Mouse (Mus musculus): ENCODE measurements around the gene Mmp10. TPM values are rescaled to one million over a fixed set of nuclear protein-coding genes. Genes with fewer than 3 reads are reported as not detected.

Mmp10 gene
- not detected for total RNA-seq (2022)

DNA sequence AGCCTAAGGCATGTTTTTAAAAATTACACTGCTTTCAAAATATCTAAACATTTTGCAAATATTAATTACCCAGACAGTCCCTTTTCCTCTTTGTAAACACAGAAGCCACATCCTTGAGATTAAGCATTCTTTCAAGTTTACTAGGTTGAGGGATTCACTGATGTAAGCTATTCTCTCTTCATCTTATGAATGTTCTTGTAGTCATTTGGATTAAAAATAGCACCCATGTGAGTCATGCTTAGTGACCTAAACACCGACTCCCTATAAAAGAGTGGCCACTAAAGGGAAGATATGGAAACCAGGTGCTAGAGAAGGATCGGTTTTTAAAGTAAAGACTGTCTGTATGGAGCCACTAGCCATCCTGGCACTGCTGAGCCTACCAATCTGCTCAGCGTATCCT is at the start of gene Mmp10:
Gene Mmp10 (plus strand): TSS at position 302 of the 400 bp plus-strand sequence.
- DNase-seq, result no peak

DNA sequence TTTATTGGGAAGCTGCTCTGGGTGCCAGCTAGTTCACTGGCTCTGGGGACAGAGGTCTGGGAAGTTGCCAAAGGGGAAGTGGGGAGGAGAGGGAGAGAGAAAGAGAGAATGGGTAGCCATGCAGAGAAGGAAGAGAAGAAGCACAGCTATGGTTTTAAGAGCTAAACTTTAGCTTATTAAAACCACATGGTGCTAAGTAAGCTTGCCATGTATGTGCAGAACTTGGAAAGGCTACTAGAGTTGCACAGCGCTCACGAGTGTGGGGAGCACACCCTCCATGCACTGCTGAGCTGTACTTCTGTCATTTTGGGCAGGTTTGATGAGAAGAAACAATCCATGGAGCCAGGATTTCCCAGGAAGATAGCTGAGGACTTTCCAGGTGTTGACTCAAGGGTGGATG is 48.9 kb upstream of the Mmp10 start:
- no peak for DNase-seq

DNA sequence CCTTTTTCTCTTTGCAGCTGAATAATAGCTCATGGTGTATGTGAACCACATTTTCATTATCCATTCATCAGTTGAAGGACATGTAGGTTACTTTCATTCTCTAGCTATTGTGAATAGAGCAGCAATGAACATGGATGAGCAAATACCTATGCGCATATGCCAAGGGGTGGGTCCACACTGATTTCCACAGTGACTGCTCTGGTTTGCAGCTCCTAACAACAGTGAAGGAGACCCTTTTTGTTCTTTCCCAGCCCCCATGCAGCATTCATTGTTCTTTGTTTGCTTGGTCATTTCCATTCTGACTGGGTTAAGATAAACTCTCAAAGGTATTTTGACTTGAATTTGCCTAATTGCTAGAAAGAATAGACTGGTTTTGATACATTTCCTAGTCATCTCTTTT is 31.9 kb upstream of the Mmp10 start:
- DNase-seq, result no peak

DNA sequence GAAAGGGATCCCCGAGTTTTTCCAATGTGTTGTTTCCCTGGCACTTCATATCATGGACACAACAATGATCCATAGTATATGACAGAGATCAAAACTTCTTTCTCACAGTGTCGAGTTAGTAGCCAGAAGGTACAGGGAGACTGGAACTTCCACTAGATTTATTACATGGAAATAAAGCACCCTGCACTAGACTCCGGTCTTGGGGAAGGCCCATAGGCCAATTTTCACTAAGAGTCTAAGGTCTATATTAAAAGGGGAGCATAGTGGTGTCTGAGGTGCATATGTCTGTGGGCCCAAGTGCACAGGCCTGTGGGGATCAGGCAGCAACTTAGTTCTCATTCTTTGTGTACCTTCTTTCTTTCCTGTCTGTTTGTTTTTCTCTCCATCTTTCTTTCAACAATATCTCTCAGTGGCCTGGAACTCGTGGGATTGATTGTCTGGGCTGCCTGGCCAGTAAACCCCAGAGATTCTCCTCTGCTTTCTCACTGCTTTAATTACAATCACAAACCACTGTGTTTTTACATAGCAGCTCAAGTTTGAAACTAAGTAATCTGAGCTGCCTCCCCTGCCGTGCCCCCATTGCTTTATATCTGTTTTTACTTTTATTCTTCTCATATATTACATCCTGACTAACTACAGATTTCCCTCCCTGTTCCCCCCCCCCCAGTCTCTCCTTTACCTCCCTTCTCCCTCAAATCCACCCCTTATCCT is 18.3 kb upstream of the Mmp10 start:
- DNase-seq, result no peak

DNA sequence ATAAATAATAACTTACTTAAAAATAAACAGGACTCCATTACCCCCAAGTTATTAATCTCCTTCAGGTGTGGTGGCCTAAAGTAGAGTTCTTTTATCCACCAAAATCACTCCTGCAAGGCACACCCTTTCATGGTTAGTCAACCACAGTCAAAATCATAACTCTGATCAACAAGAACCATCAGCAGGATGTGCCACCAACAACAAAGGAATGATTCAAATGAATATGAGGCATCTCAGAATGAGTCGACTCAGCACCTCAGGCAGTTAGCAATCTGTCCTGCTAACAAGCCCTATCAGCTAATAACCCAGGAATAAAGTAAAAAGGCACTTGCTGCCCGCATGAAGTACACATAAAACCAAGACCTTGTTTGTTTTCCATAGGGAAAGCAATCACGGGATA is 1.0 kb upstream of the Mmp10 start:
- DNase-seq, result no peak

DNA sequence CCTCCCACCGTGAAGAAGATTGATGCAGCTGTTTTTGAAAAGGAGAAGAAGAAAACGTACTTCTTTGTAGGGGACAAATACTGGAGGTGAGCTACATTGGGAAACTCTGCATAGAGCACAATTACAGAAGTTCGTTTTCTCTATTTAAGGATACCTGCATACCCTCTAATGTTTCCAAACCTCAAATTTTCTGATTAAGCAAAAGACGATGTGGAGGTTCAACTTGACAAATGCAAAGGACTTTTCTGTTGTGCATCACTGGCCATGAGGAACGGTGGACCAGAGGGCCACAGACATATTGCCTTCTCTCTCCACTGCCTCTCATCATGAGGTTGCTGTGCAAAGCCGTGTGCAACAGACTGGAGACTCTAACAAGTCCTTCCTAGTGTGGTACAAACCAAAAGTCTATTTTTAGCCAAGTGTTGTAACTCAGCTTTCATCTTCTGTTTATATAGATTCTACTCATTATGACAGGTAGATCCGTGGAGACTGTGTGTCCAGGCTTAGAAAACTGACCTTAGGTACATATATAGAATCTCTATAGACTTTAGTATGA is 5.2 kb downstream of the Mmp10 start:
- DNase-seq, result no peak

DNA sequence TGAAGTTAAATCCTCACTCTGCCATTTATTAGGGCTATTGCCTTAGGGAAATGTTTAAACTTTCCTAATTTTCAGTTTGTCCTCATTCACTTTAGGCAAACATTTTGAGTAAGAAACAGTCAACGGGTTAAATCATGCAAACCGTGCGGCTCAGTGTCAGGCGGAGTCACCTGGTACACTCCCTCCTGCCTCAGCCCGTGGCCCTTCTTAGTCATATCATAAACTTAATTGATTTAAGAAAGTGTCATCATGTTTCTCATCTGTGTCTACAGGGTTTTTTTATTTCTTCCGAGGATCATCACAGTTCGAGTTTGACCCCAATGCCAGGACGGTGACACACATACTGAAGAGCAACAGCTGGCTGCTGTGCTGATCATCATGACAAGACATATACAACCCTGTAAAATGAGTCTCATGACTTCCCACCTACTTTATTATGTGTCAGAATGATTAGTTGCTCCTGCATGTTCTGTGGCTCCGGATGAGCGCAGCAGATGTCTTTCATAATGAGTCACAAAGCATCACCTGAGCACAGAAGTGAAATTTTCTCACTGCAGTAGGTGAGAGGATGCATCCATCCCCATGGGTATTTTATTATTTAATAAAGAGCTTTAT is 7.6 kb downstream of the Mmp10 start:
- no peak for DNase-seq

DNA sequence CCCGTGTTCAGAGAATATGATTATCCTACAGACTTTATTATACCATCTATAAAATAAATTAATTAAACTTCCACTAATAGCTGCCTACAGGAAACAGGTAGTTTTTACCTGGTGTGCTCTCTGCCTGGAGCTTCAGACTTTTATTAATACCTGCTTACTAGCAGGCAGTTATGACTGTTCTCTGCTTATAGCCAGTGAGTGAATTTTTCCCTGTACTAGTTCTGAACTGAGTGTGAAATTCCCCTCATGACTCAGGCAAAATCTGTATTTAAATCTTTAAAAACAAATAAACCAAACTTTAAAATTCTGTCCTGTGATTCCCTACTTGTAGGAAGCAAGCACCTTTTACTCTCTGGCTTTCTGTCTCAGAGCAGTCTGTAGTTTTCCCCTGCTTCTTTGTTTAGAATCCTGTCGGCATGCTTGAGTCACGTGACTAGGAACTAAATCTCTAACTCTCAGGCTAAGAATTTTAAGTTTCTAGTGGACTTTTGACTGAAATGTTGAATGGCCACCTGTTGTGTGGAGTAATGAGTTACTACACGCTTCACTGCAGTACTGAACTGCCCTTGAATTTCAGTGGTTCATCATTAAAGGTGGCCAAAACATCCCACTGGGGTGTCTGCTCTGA is 15.9 kb downstream of the Mmp10 start:
- no peak for DNase-seq

DNA sequence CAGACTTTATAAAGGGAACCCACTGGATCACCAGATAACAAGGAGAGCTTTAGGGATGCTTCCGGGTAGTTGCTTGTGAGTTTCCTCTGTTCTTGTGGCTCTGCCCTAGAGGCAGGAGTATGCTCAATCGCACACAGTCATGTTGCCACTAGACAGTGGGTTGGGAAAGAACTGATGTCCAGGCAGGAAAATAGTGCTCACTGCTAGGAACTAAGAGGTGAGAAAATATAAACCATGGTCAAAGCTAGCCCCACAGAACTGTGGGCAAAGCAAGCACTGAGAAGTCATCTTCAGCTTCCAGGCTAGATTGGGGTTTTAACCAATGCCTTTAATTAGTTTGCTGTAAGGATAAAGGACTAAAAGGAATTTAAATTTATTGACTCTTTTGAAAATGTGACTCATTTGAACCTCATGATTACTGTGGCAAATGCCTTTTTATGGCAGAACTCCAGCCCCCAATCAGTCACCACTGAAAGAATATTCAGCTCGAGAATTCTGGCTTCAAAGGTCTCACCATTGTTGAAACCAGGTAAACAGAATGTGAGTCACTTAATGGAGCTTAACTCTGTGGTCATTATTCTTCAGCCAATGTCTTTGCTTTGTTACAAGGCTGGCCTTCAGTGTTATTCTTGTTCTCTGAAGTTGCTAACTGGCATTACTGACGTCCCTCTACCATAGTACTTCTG is 24.2 kb downstream of the Mmp10 start:
- no peak for DNase-seq

DNA sequence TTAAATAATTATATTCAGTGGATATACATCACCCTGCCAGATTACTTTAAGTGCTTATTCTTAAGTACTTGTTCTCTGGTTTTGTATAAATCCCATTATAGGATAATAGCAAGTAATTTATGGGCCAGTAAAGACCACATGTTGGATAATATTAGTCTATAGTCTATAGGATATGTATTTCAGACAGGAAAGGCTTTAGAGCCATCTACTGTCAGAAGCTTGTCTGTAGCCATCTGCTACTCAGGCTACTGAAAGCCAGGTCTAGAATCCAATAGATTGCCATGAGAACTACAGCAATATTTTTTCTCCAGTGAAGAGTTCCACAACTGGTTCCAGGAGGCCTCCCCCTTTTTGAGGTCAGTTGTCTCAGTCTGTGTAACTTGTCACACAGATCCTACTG is 40.6 kb downstream of the Mmp10 start:
- no peak for DNase-seq

DNA sequence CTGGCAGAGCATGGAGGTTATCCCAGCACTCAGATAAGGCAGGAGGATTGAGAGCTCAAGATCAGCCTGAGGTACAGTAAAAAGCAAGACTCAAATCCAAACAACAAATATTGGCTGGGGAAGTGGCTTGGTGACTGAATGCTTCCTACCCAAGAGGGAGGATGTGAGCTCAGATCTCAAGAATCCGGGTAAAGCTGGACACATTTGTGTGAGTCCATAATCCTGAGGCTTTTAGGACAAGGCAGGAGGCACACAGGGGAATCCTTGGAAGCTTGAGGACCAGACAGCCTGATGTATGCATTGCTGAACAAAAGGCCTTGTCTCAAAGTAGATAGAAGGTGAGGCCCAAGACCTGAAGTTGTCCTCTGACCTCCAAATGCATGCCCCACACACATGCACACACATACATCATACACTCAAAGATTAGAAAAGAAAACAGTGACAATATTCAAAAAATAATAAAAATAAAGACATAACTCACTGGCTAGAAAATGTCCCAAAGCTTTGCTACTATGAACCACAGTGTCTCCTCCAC is 42.8 kb downstream of the Mmp10 start:
- DNase-seq, result no peak

DNA sequence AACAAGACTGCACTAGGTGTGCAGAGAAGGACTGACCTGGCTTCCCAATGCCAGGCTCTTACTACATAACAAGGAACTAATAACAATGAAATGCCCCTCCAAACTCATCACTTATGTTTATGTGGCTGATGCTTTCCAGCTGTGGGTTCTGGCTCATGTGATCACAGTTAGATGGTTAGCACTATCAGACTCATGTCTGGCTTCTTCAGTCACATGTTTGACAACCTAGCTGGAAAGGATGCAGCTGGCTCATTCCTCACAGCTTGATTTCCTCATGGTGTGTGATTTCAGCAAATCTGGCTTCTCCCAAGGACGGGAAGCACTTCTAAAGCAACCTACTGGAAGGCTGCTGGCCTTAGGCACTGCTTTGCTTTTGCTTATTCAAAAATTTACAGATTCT is 43.3 kb downstream of the Mmp10 start:
- DNase-seq, result no peak

DNA sequence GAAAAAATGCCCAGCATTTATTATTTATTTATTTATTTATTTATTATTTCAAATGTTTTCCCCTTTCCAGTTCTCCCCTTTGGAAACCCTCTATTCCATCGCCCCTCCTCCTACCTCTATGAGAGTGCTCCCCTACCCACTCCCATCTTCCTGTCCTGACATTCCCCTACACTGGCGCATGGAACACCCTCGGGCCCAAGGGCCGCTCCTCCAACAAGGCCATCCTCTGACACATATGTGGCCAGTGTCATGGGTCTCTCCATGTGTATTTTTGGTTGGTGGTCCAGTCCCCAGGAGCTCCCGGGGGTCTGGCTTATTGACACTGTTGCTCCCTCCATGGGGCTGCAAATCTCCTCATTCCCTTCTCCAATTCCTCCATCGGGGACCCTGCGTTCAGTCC is 43.8 kb downstream of the Mmp10 start:
- DNase-seq, result no peak

DNA sequence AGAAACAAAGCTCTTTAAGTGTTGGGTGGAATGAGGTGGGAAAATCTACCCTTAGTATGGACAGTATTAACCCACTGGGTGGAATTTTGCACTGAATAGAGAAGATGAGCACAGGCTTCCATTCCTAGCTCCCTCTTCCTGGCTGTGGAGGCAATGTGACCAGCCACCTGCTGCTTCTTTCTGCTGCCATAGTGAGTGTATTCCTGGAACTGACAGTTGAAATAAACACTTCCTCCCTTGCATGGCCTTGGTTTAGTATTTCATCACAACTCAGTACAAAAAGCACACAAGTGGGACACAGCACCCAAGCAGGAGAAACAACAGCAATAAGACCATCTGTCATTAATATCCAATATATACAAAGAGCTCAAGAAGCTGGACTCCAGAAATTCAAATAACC is 49.8 kb downstream of the Mmp10 start:
- no peak for DNase-seq

DNA sequence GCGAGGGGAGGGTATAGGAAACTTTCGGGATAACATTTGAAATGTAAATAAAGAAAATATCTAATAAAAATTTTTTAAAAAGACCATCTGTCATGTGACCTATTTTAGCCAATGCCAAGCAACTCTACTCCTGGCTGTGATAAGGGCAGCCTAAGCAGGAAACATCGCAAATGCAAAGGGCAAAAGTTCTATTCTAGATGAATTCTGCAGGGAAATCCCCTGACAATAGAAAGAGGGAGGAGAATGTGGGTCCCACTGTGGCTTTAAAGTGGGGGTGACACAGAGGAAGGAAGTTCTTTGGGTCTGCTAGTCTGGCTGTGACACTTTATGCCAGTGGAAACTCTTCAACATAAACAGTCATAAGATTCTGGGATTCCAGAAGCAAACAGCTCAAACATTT is 51.4 kb downstream of the Mmp10 start:
- DNase-seq, result no peak

DNA sequence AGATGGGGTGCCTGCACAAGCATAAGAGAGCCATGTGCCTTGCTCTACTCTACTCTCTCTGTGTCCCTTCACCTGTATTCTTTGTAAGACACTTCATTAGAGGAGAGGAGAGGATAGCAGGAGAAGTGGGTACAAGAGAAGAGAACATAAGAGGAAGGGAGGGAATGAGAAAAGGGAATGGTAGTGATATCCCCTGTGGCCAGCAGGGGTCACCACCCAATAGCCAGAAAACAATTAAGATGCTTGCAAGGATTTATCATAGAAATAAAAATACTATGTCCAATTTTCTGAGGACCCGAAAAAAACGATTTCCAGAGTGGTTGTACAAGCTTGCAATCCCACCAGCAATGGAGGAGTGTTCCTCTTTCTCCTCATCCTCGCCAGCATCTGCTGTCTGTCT is 52.2 kb downstream of the Mmp10 start:
- no peak for DNase-seq

DNA sequence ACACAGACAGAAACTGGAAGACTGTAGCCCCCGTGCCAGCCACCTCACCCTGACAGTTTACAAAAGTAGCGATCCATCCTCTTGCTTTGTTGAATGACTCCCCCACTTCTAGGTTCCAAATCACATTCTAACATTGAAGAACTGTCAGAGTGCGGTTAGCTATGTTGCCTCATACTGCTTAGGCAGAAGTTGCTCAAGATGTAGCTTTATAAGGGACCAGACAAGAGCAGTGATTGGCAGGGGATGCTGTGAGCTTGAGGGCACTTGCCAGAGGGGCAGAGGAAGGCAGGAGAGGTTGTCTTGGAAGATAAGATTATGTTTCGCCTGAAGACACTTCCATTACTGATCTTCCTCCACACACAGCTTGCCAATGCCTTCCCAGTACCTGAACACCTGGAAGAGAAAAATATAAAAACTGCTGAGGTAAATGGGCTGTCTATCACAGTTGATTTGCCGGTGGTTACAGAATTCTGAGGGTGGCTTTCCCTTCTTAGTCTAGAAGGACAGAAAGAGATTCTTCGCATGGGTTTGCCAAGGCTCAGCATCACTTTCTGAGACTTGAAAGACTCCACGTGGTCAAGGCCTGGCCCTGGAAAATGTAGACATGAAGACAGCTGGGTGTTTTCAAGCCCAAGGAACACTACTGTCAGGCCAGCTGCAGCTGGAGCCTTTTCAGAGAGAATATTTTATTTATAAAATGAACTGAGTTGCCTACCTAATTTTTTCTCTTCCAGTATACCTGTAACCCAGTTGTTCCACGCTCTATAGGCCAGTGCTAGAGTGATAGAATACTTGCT is 56.3 kb downstream of the Mmp10 start, which contains the start of gene Mmp8:
Gene Mmp8 (plus strand): TSS at position 236 of the 797 bp plus-strand sequence.
- DNase-seq, result no peak

Other genes with a start within 250 kb of the Mmp10 start
- 1 to 10 TPM in 2 of 4 experiments, under 1 TPM in 2; 0.35 to 2.3 (median 1.5) TPM for gene Mmp13, start 229.8 kb upstream of the Mmp10 start, total RNA-seq (2022)
- 10 to 100 TPM in 3 of 4 experiments, 1 to 10 TPM in 1; 7.3 to 31.1 (median 17.9) TPM for gene Mmp12, start 158.0 kb upstream of the Mmp10 start, total RNA-seq (2022)
- not detected for gene Mmp1b, start 114.3 kb upstream of the Mmp10 start, total RNA-seq (2022)
- gene Mmp3, start 56.5 kb upstream of the Mmp10 start, total RNA-seq (2022), result under 1 TPM in 2 of 4 experiments, not detected in 2; 0.14 to 0.27 TPM
- gene Mmp8, start 56.1 kb downstream of the Mmp10 start, total RNA-seq (2022), result under 1 TPM in 3 of 4 experiments, not detected in 1; 0.11 to 0.29 (median 0.28) TPM
- 1 to 10 TPM in 2 of 4 experiments, under 1 TPM in 2; 0.32 to 7.6 (median 3.3) TPM for gene Mmp27, start 69.0 kb downstream of the Mmp10 start, total RNA-seq (2022)
- gene Mmp20, start 125.9 kb downstream of the Mmp10 start, total RNA-seq (2022), result not detected
- not detected for gene Mmp7, start 189.7 kb downstream of the Mmp10 start, total RNA-seq (2022)